Comparison of ENCODE assay signal across 20 mouse cellular contexts in the genomic region with DNA sequence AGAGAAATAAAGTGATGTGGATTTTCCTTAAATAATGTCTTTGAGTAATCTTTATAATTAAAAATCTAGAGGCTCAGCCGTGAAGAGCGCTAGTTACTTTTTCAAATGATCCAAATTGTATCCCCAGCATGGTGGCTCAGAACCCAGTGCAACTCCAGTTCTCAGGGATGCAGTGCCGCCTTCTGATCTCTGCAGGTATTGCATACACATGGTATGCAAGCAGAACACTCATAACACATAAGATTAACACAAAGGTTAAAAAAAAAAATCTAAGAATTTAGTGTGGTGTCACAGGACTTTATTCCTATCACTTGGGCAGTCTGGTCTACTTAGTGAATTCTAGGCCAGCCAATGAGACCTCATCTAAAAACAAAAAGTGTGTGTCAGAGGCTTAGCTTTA. TPM values are rescaled to one million over a fixed set of nuclear protein-coding genes. Genes with fewer than 3 reads are reported as not detected.
DNase-seq lines count a peak whose midpoint lies in the region; ATAC-seq and TF ChIP-seq lines count a peak whose summit lies in the region.
"Had no signal": no experiment of that assay in that cellular context is flagged by ENCODE, and none has a peak within 500 bp of the region (broad histone marks: within the 10 kb centered on the region; RNA-seq: fewer than 3 reads in every experiment).

No protein-coding gene starts in this region.

- no peaks in the 10 kb centered on the region for H3K9me3 ChIP-seq in midbrain, postnatal 0 days (ENCODE audit: low read length)
- H3K9me3 ChIP-seq in midbrain, embryonic 16.5 days (replicated peaks; ENCODE audit: control insufficient read depth, low read length, poor library complexity, severe bottlenecking) = no peaks in the 10 kb centered on the region
- H3K9me3 ChIP-seq in stomach, postnatal 0 days (ENCODE audit: control insufficient read depth, low read length) = no peaks in the 10 kb centered on the region
- H3K9me3 ChIP-seq: G1E; heart, embryonic 13.5 days had no signal

- H3K4me1 ChIP-seq in midbrain, postnatal 0 days (ENCODE audit: insufficient read depth, low read length) = no peaks in the 10 kb centered on the region
- no peaks in the 10 kb centered on the region for H3K4me1 ChIP-seq in midbrain, embryonic 16.5 days (ENCODE audit: control insufficient read depth, insufficient read depth, low read length)
- no peaks in the 10 kb centered on the region for H3K4me1 ChIP-seq in stomach, postnatal 0 days (replicated peaks; ENCODE audit: control insufficient read depth, insufficient read depth)

- 91% methylated on average over 3 of the region's 3 CpGs for whole genome bisulfite sequencing in midbrain, postnatal 0 days
- WGBS in midbrain, embryonic 16.5 days = 94% methylated on average over 3 of the region's 3 CpGs
- WGBS in stomach, postnatal 0 days = 85% methylated on average over 3 of the region's 3 CpGs

- DNase-seq in CD4-positive, CD25-positive, alpha-beta regulatory T cell, adult 2 months (ENCODE audit: low read depth, low spot score) = peak; percentile 14
- DNase-seq in layer of hippocampus, adult 2 months (ENCODE audit: low spot score in 2 of 2) = no peak
- DNase-seq in layer of hippocampus, adult 8-10 months (ENCODE audit: low spot score in 2 of 2) = no peak
- no peak for DNase-seq in midbrain, postnatal 0 days (ENCODE audit: low spot score)
- DNase-seq in stomach, postnatal 0 days (ENCODE audit: low spot score) = no peak
- DNase-seq in frontal cortex, adult 2 months (ENCODE audit: extremely low spot score in 1 of 2, low spot score in 1 of 2) = no peak
- DNase-seq: adrenal gland, adult 8-10 months; cerebellum, postnatal 14 days; kidney, adult 8-10 months; layer of hippocampus, postnatal 36 days; left cerebral cortex, postnatal 4 days; lung, postnatal 4 days; midbrain, embryonic 14.5 days; right cerebral cortex, adult 18-20 months had no signal

- no peak overlapping the region for H3K9ac ChIP-seq in midbrain, postnatal 0 days (replicated peaks; ENCODE audit: low read length, poor library complexity, severe bottlenecking)
- no peak overlapping the region for H3K9ac ChIP-seq in midbrain, embryonic 16.5 days (ENCODE audit: low read depth, low read length)
- H3K9ac ChIP-seq in stomach, postnatal 0 days (ENCODE audit: low read length) = no peak overlapping the region
- H3K9ac ChIP-seq: heart, embryonic 13.5 days had no signal

- no peaks in the 10 kb centered on the region for H3K27me3 ChIP-seq in midbrain, postnatal 0 days (ENCODE audit: insufficient read depth, low read length)
- no peaks in the 10 kb centered on the region for H3K27me3 ChIP-seq in midbrain, embryonic 16.5 days (ENCODE audit: control insufficient read depth, insufficient read depth, low read depth, low read length)
- no peaks in the 10 kb centered on the region for H3K27me3 ChIP-seq in stomach, postnatal 0 days (ENCODE audit: control insufficient read depth, insufficient read depth, low read length)
- H3K27me3 ChIP-seq: heart, embryonic 13.5 days had no signal

- peak; percentile 38 for TF ChIP-seq CTCF in layer of hippocampus, adult 2 months (conservative IDR thresholded peaks at IDR 0.05)
- TF ChIP-seq CTCF in midbrain, postnatal 0 days (IDR thresholded peaks at IDR 0.05) = peak; percentile 22; the same call in 1 of the 2 replicates
- peak; percentile 51 for TF ChIP-seq CTCF in stomach, postnatal 0 days (IDR thresholded peaks at IDR 0.05; ENCODE audit: low read depth)

- no peak for TF ChIP-seq EP300 in stomach, postnatal 0 days (optimal IDR thresholded peaks at IDR 0.05)

- ATAC-seq in CD4-positive, CD25-positive, alpha-beta regulatory T cell, adult 4 months = no peak
- no peak for ATAC-seq in midbrain, postnatal 0 days (ENCODE audit: low FRiP score)
- ATAC-seq in midbrain, embryonic 16.5 days = no peak
- no peak for ATAC-seq in stomach, postnatal 0 days (ENCODE audit: low FRiP score, low TSS enrichment)
- ATAC-seq: forebrain, embryonic 14.5 days; hindbrain, postnatal 0 days had no signal

- peaks cover 31% of the 10 kb centered on the region for H3K36me3 ChIP-seq in midbrain, postnatal 0 days (ENCODE audit: insufficient read depth, low read length)
- H3K36me3 ChIP-seq in midbrain, embryonic 16.5 days (ENCODE audit: control insufficient read depth, insufficient read depth, low read length) = peaks cover 12% of the 10 kb centered on the region
- peaks cover 3% of the 10 kb centered on the region; the same call in 1 of the 2 replicates for H3K36me3 ChIP-seq in stomach, postnatal 0 days (ENCODE audit: control insufficient read depth, insufficient read depth, low read length)

- H3K4me3 ChIP-seq in layer of hippocampus, adult 2 months = no peak overlapping the region
- H3K4me3 ChIP-seq in midbrain, postnatal 0 days (ENCODE audit: low read depth, low read length) = no peak overlapping the region
- no peak overlapping the region for H3K4me3 ChIP-seq in midbrain, embryonic 16.5 days (ENCODE audit: low read depth, low read length)
- no peak overlapping the region for H3K4me3 ChIP-seq in stomach, postnatal 0 days (ENCODE audit: low read depth, low read length)
- H3K4me3 ChIP-seq: heart, embryonic 13.5 days had no signal

- no peak overlapping the region for H3K4me2 ChIP-seq in midbrain, postnatal 0 days (ENCODE audit: low read depth, low read length, poor library complexity, severe bottlenecking)
- H3K4me2 ChIP-seq in midbrain, embryonic 16.5 days (ENCODE audit: low read length) = no peak overlapping the region
- H3K4me2 ChIP-seq in stomach, postnatal 0 days (replicated peaks; ENCODE audit: low read depth) = no peak overlapping the region
- H3K4me2 ChIP-seq: heart, embryonic 13.5 days had no signal

- no peak overlapping the region for H3K27ac ChIP-seq in layer of hippocampus, adult 2 months
- H3K27ac ChIP-seq in midbrain, postnatal 0 days (ENCODE audit: low read depth, low read length) = no peak overlapping the region
- H3K27ac ChIP-seq in midbrain, embryonic 16.5 days (ENCODE audit: low read length) = no peak overlapping the region
- no peak overlapping the region for H3K27ac ChIP-seq in stomach, postnatal 0 days (replicated peaks)
- H3K27ac ChIP-seq: heart, embryonic 13.5 days; hindbrain, postnatal 0 days had no signal

RNA-seq across cellular contexts. Expression of a gene that starts 38.3 kb away (rescaled TPM):
- polyA plus RNA-seq in CD4-positive, CD25-positive, alpha-beta regulatory T cell, adult 4 months (2017; shearing (Covaris generic)) = 10 to 100 TPM in 1 of 2 experiments, 1 to 10 TPM in 1; 7.2 to 11.2 TPM
- total RNA-seq in layer of hippocampus, adult 2 months (2021) = 1 to 10 TPM; 2.6 to 2.8 TPM
- 1 to 10 TPM; 3.0 to 4.5 (median 3.7) TPM for total RNA-seq in layer of hippocampus, adult 8-10 months (2022)
- total RNA-seq in midbrain, postnatal 0 days (2014; rRNA removed) = 4.8 TPM in 2 replicates
- polyA plus RNA-seq in midbrain, postnatal 0 days (2015; fragmentation: Nextera tagmentation; extraction: Ambion mirVana) = 1.8 and 2.1 TPM in 2 replicates
- polyA plus RNA-seq in midbrain, embryonic 16.5 days (2015; fragmentation: Nextera tagmentation; extraction: Ambion mirVana) = 3.2 and 4.1 TPM in 2 replicates
- polyA plus RNA-seq in stomach, postnatal 0 days (2015; fragmentation: Nextera tagmentation; extraction: Ambion mirVana) = 2.4 and 3.4 TPM in 2 replicates
- 3.5 and 4.2 TPM in 2 replicates for polyA plus RNA-seq in frontal cortex, adult 2 months (2012; rRNA removed)

RNA-seq across cellular contexts. Expression of a gene that starts 38.4 kb away (rescaled TPM):
- 10 to 100 TPM; 28.6 to 43.0 TPM for polyA plus RNA-seq in CD4-positive, CD25-positive, alpha-beta regulatory T cell, adult 4 months (2017; shearing (Covaris generic))
- total RNA-seq in layer of hippocampus, adult 2 months (2021) = 10 to 100 TPM; 31.4 to 34.0 TPM
- total RNA-seq in layer of hippocampus, adult 8-10 months (2022) = 10 to 100 TPM; 29.3 to 31.4 (median 30.5) TPM
- 13.9 and 14.2 TPM in 2 replicates for total RNA-seq in midbrain, postnatal 0 days (2014; rRNA removed)
- polyA plus RNA-seq in midbrain, postnatal 0 days (2015; fragmentation: Nextera tagmentation; extraction: Ambion mirVana) = 20.8 and 20.9 TPM in 2 replicates
- polyA plus RNA-seq in midbrain, embryonic 16.5 days (2015; fragmentation: Nextera tagmentation; extraction: Ambion mirVana) = 29.7 and 32.2 TPM in 2 replicates
- 11.5 and 12.2 TPM in 2 replicates for polyA plus RNA-seq in stomach, postnatal 0 days (2015; fragmentation: Nextera tagmentation; extraction: Ambion mirVana)
- polyA plus RNA-seq in frontal cortex, adult 2 months (2012; rRNA removed) = 19.4 and 19.9 TPM in 2 replicates
